Mouse (Mus musculus) midbrain, embryonic 16.5 days (tissue): ENCODE measurements around the gene Wdr11. TPM values are rescaled to one million over a fixed set of nuclear protein-coding genes. Genes with fewer than 3 reads are reported as not detected.

Experiments
- ATAC-seq: fragments of 200-750 bp; cut with Nextera tagmentation; 2 replicates; pipeline ENCODE4 v1.8.0; 2017; ENCODE audit warnings: moderate TSS enrichment
- H3K27ac ChIP-seq: fragments of 300-500 bp; sonication (generic); 2 replicates; pipeline ENCODE4 v1.5.1; 2014; ENCODE audit warnings: mild to moderate bottlenecking, low read length, mixed read lengths
- H3K27me3 ChIP-seq: fragments of 300-500 bp; sonication (generic); 2 replicates; pipeline ENCODE4 v1.6.1; 2014; ENCODE audit warnings: low read depth, low read length, mixed read lengths; ENCODE audit not compliant: control insufficient read depth, insufficient read depth
- H3K36me3 ChIP-seq: fragments of 300-500 bp; sonication (generic); 2 replicates; pipeline ENCODE4 v1.6.1; 2014; ENCODE audit warnings: mild to moderate bottlenecking, low read length, moderate library complexity, mixed read lengths; ENCODE audit not compliant: control insufficient read depth, insufficient read depth
- H3K4me1 ChIP-seq: fragments of 300-500 bp; sonication (generic); 2 replicates; pipeline ENCODE4 v1.6.1; 2014; ENCODE audit warnings: mild to moderate bottlenecking, low read length, mixed read lengths; ENCODE audit not compliant: control insufficient read depth, insufficient read depth
- H3K4me2 ChIP-seq: fragments of 300-500 bp; sonication (generic); 2 replicates; pipeline ENCODE4 v1.6.1; 2014; ENCODE audit warnings: mild to moderate bottlenecking, low read length, mixed read lengths
- H3K4me3 ChIP-seq: fragments of 300-500 bp; sonication (generic); 2 replicates; pipeline ENCODE4 v1.5.1; 2014; ENCODE audit warnings: low read depth, mild to moderate bottlenecking, low read length, moderate library complexity, mixed read lengths
- H3K9ac ChIP-seq: fragments of 300-500 bp; sonication (generic); 2 replicates; pipeline ENCODE4 v1.6.1; 2014; ENCODE audit warnings: low read depth, low read length, mixed read lengths
- H3K9me3 ChIP-seq: fragments of 300-500 bp; sonication (generic); replicated peaks from 2 replicates; pipeline ENCODE4 v1.6.1; 2014; ENCODE audit warnings: mild to moderate bottlenecking, low read length, mixed read lengths; ENCODE audit not compliant: control insufficient read depth, poor library complexity, severe bottlenecking
- WGBS: fragments of 180-500 bp; shearing (Covaris S2); extraction: QIAGEN DNeasy Blood & Tissue Kit; methylation state at CpG from one replicate; pipeline ENCODE4 v1.1.7; 2014; 5-methylcytosine and 5-hydroxymethylcytosine counted together
- polyA plus RNA-seq: library from polyadenylated mRNA; unstranded; fragments of >200 nt; fragmentation: Nextera tagmentation; extraction: Ambion mirVana; gene quantifications from 2 replicates; pipeline ENCODE4 v1.2.1, GENCODE M21; 2015

The Wdr11 gene
- polyA plus RNA-seq, 1 experiment from 2014 or later, result 38.7 TPM

GRCm38 (mm10) chr7:129682525-129682924 lies 90.9 kb downstream of the Wdr11 start:
- 73% methylated on average over 3 of the region's 3 CpGs for WGBS
- Histone ChIP-seq H3K4me3 (no peak overlapping the region), H3K4me2 (no peak overlapping the region), H3K9me3 (no peaks in the 10 kb centered on the region), H3K27ac (no peak overlapping the region), H3K4me1 (no peaks in the 10 kb centered on the region), H3K9ac (no peak overlapping the region), H3K36me3 (no peaks in the 10 kb centered on the region), H3K27me3 (no peaks in the 10 kb centered on the region)
- no peak for ATAC-seq

DNA sequence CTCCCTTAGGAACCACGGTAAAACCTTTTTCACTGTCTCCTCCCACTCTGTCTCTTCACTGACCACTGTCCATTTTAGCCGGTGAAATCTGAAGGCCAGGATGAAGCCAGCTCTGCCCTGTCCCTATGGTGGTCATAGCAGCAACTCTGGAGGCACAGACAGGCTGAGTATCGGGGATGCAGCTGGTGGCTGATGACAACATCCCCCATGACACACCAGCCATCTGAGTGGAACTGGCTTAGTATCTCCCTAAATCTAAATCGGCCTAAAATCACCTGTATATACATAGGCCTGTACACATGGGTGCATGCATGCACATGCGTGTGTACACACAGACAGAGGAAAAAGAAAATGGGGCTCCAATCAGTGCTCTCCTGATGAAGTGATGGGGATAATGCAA lies 93.7 kb downstream of the Wdr11 start:
- WGBS, result 75% methylated on average over 5 of the region's 5 CpGs
- Histone ChIP-seq H3K4me1 (no peaks in the 10 kb centered on the region), H3K4me2 (no peak overlapping the region), H3K9me3 (no peaks in the 10 kb centered on the region), H3K36me3 (no peaks in the 10 kb centered on the region), H3K27me3 (no peaks in the 10 kb centered on the region), H3K4me3 (no peak overlapping the region), H3K27ac (no peak overlapping the region), H3K9ac (no peak overlapping the region)
- ATAC-seq, result no peak
